Mouse (Mus musculus) brain, embryonic 14.5 days (tissue): Measurements from ENCODE around the gene Tppp.

ENCODE experiments used
- CTCF ChIP-seq: fragments of 200-500 bp; IDR thresholded peaks from 2 replicates; pipeline ENCODE4 v1.5.1; 2012; ENCODE audit warnings: inconsistent platforms, mild to moderate bottlenecking, moderate library complexity, borderline replicate concordance; ENCODE audit not compliant: insufficient read depth, insufficient read length; ENCODE audit errors: extremely low read depth
- POLR2A ChIP-seq: fragments of 200-500 bp; IDR thresholded peaks from 2 replicates; pipeline ENCODE4 v1.6.1; 2012; ENCODE audit warnings: mild to moderate bottlenecking, inconsistent platforms, borderline replicate concordance; ENCODE audit not compliant: poor library complexity, insufficient read depth, insufficient read length, severe bottlenecking; ENCODE audit errors: extremely low read depth

- TF ChIP-seq POLR2A (no peak), CTCF (no peak)
Observed at GRCm38 (mm10) chr13:73976935-73977334, 32.3 kb upstream of the Tppp start.
